Mouse (Mus musculus) heart, adult 2 months (tissue): ENCODE measurements at regions not wholly inside any gene's neighbourhood (a gene's known extent, or its start where the extent isn't known, plus 50 kb on each side); places are given as distances from the start of the nearest gene placed in this dataset.

ENCODE experiments used
- CTCF ChIP-seq: fragments of 200-600 bp; IDR thresholded peaks from 2 replicates; pipeline ENCODE4 v1.8.1; 2022; ENCODE audit warnings: antibody characterized with exemption, mild to moderate bottlenecking, moderate library complexity
- EP300 ChIP-seq: fragments of 200-500 bp; IDR thresholded peaks from 2 replicates; pipeline ENCODE4 v1.6.1; 2011; ENCODE audit warnings: low read depth, low read length, control low read depth; ENCODE audit not compliant: insufficient read depth
- POLR2A ChIP-seq: fragments of 200-500 bp; IDR thresholded peaks from 2 replicates; pipeline ENCODE4 v1.6.1; 2011; ENCODE audit warnings: mild to moderate bottlenecking, low read depth, low read length, control low read depth; ENCODE audit not compliant: insufficient read depth

- TF ChIP-seq POLR2A (no peak), EP300 (no peak), CTCF (no peak)
Observed at GRCm38 (mm10) chr12:9991305-9991704, 378.5 kb upstream of the Nt5c1b start.
